Mouse (Mus musculus) G1E (cell line): ENCODE data around the gene Chil1. TPM values are rescaled to one million over a fixed set of nuclear protein-coding genes. Genes with fewer than 3 reads are reported as not detected.

Source experiments
- ATAC-seq: 2 replicates; pipeline ENCODE4 v1.8.0; 2016; ENCODE audit warnings: mild to moderate bottlenecking; ENCODE audit not compliant: insufficient number of reproducible peaks, poor library complexity, low FRiP score, severe bottlenecking; ENCODE audit errors: extremely low read depth
- DNase-seq: peaks from one replicate; pipeline ENCODE4 v3.0.0; 2012; ENCODE audit warnings: low spot score
- H3K27me3 ChIP-seq: 2 replicates; pipeline ENCODE4 v1.6.1; 2012; ENCODE audit warnings: mild to moderate bottlenecking, low read length, inconsistent platforms; ENCODE audit not compliant: insufficient read depth
- H3K36me3 ChIP-seq: replicated peaks from 2 replicates; pipeline ENCODE3; 2012; ENCODE audit warnings: mild to moderate bottlenecking, inconsistent platforms
- H3K4me1 ChIP-seq: 2 replicates; pipeline ENCODE4 v1.6.1; 2012; ENCODE audit warnings: low read depth, low read length, inconsistent platforms, mixed read lengths; ENCODE audit not compliant: insufficient read depth
- H3K4me3 ChIP-seq: 2 replicates; pipeline ENCODE4 v1.5.1; 2012; ENCODE audit warnings: low read depth, mild to moderate bottlenecking, inconsistent platforms, low read length, moderate library complexity, mixed read lengths
- H3K9me3 ChIP-seq: replicated peaks from 2 replicates; pipeline ENCODE4 v1.6.1; 2012; ENCODE audit warnings: inconsistent platforms
- CTCF ChIP-seq: IDR thresholded peaks from 2 replicates; pipeline ENCODE4 v1.5.1; 2012; ENCODE audit warnings: low read depth, low read length, inconsistent platforms, mixed read lengths
- GATA1 ChIP-seq: IDR thresholded peaks from 2 replicates; pipeline ENCODE4 v1.6.1; 2012; ENCODE audit warnings: borderline replicate concordance, low read length, inconsistent platforms, mixed read lengths
- GATA2 ChIP-seq: IDR thresholded peaks from 2 replicates; pipeline ENCODE4 v1.6.1; 2012; ENCODE audit warnings: low read depth, low read length, inconsistent platforms, borderline replicate concordance
- POLR2AphosphoS5 ChIP-seq: IDR thresholded peaks from 2 replicates; pipeline ENCODE4 v1.6.1; 2012; ENCODE audit warnings: low read depth, low read length, inconsistent platforms; ENCODE audit not compliant: insufficient replicate concordance
- TAL1 ChIP-seq: conservative IDR thresholded peaks from 2 replicates; pipeline ENCODE4 v1.6.1; 2012; ENCODE audit warnings: low read depth, low read length, inconsistent platforms, mixed read lengths
- polyA plus RNA-seq: library from polyadenylated mRNA; stranded (reverse); fragments of >175 nt; gene quantifications from 2 replicates; pipeline ENCODE4 v1.2.3, GENCODE M21; 2012
- total RNA-seq, 2 experiments: library from RNA; stranded (forward) in 1 of 2; stranded (reverse) in 1 of 2; fragments of 200-1000 nt in 1 of 2; fragments of >200 nt in 1 of 2; fragmentation: Nextera tagmentation in 1 of 2; gene quantifications; 2 replicates each; pipeline ENCODE4 v1.2.3; 2014 to 2017

Gene Chil1
- total and polyA plus RNA-seq, 3 experiments = not detected

DNA sequence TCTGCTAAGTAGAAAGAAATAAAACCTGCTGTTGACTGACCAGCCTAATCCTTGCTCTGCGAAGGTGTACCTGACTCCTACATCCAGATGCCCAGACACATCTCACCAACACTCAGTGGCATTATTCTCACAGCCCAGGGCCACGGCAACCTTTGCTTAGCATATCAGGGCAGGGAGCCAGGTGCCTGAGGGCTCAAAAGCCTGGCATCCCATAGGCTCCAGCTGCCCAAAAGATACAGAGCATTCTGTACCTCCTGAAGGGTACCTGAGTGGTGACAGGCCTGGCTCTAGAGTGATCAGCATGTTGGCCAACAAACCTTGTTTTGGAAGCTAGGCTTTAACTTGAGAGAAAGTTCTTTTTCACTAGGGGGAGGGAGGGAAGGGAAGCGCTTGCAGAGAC is 49.3 kb downstream of the Chil1 start:
- H3K4me3 ChIP-seq = no peak overlapping the region
- no peaks in the 10 kb centered on the region for H3K36me3 ChIP-seq
- H3K27me3 ChIP-seq = peaks cover 52% of the 10 kb centered on the region
- ATAC-seq = no peak
- no peaks in the 10 kb centered on the region for H3K9me3 ChIP-seq
- peaks cover 34% of the 10 kb centered on the region for H3K4me1 ChIP-seq
- DNase-seq = no peak
- TF ChIP-seq GATA2 (no peak), POLR2AphosphoS5 (no peak), GATA1 (no peak), TAL1 (no peak), CTCF (no peak)

- ATAC-seq (no peak), DNase-seq (no peak)
- Histone ChIP-seq H3K4me1 (peaks cover 30% of the 10 kb centered on the region), H3K27me3 (peaks cover 52% of the 10 kb centered on the region), H3K9me3 (no peaks in the 10 kb centered on the region), H3K36me3 (no peaks in the 10 kb centered on the region), H3K4me3 (no peak overlapping the region)
- TF ChIP-seq GATA1 (no peak), POLR2AphosphoS5 (no peak), TAL1 (no peak), GATA2 (no peak), CTCF (no peak)
Observed at GRCm38 (mm10) chr1:134231681-134232080, 49.7 kb downstream of the Chil1 start.

DNA sequence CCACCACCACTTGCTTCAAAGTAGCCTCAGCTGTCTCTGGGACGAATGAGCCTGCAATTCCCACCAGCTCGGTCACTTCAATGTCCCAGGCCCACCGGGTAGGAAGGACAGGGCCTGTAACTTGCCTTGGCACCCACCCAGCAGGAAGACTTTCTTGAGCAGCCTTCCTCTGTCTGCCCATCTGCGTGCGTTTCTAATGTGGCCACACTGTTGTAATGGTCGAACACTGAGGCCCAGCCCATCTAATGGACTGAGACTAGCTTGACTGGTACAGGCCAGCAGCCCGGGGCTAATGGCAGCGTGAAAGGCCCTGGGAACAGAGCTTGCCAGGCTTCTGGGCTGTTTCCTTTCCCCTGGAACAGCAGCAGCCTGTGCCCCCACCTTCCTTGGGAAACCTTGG is 50.4 kb downstream of the Chil1 start:
- H3K36me3 ChIP-seq = no peaks in the 10 kb centered on the region
- TF ChIP-seq GATA2 = no peak
- TF ChIP-seq CTCF = no peak
- TF ChIP-seq POLR2AphosphoS5 = no peak
- TF ChIP-seq GATA1 = no peak
- no peak for TF ChIP-seq TAL1
- H3K4me1 ChIP-seq = peaks cover 25% of the 10 kb centered on the region
- H3K27me3 ChIP-seq = peaks cover 57% of the 10 kb centered on the region
- no peak overlapping the region for H3K4me3 ChIP-seq
- ATAC-seq (no peak), DNase-seq (no peak)
- no peaks in the 10 kb centered on the region for H3K9me3 ChIP-seq

DNA sequence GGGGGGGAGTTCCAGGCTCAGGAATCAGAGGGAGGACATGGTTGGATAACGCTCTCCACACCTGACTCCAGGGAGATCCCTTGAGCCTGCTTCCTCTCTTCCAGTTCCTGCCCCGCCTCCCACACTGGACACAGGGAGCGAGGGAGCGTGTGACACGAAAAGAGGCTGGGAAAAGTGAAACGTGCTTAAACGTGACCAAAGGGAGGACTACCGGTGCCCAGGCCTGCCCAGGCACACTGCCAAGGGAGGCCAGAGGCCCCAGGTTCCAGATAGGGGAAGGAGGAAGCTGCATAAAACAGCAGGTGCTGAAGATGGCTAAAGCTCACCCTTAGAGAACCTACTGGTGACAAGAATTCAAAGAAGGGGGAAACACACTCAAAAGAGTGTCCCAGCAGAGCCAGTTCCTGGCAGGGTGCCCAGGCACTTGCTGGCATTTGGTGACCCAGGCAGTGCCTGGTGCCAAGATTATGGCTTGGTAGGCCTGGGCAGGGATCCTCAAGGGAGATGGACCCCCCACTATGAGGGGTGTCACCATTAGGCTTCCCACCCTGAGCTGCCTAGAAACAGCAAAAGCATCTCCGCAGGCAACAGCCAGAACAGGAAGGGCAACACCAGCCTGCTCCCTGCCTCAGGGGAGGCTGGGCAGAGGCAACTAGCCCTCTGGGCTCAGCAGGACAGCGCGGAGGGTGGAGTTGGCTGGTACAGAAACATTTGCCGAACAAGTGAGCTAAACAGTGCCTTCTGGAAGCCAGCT is 51.0 kb downstream of the Chil1 start:
- Histone ChIP-seq H3K36me3 (no peaks in the 10 kb centered on the region), H3K27me3 (peaks cover 57% of the 10 kb centered on the region), H3K9me3 (no peaks in the 10 kb centered on the region), H3K4me1 (peaks cover 20% of the 10 kb centered on the region), H3K4me3 (no peak overlapping the region)
- DNase-seq (no peak), ATAC-seq (no peak)
- no peak for TF ChIP-seq GATA1
- no peak for TF ChIP-seq GATA2
- TF ChIP-seq TAL1 = no peak
- no peak for TF ChIP-seq POLR2AphosphoS5

- Histone ChIP-seq H3K9me3 (no peaks in the 10 kb centered on the region), H3K4me3 (no peak overlapping the region), H3K4me1 (peaks cover 20% of the 10 kb centered on the region), H3K27me3 (peaks cover 62% of the 10 kb centered on the region), H3K36me3 (no peaks in the 10 kb centered on the region)
- no peak for ATAC-seq
- TF ChIP-seq GATA1 = no peak
- no peak for TF ChIP-seq GATA2
- no peak for TF ChIP-seq CTCF
- TF ChIP-seq TAL1 = no peak
- no peak for TF ChIP-seq POLR2AphosphoS5
- DNase-seq = no peak
Observed at GRCm38 (mm10) chr1:134233681-134234454, 51.9 kb downstream of the Chil1 start.
